Mouse (Mus musculus) embryonic facial prominence, embryonic 12.5 days (tissue): Measurements from ENCODE around the gene Cutal. TPM values are rescaled to one million over a fixed set of nuclear protein-coding genes. Genes with fewer than 3 reads are reported as not detected.

Experiments used
- ATAC-seq: fragments of 200-750 bp; cut with Nextera tagmentation; 2 replicates; pipeline ENCODE4 v1.8.0; 2017; ENCODE audit not compliant: insufficient number of reproducible peaks, insufficient read depth, low FRiP score, low TSS enrichment
- H3K27ac ChIP-seq: fragments of 300-500 bp; sonication (generic); 2 replicates; pipeline ENCODE4 v1.5.1; 2016; ENCODE audit warnings: mild to moderate bottlenecking
- H3K27me3 ChIP-seq: fragments of 300-500 bp; sonication (generic); 2 replicates; pipeline ENCODE4 v1.6.1; 2016; ENCODE audit warnings: mild to moderate bottlenecking, moderate library complexity
- H3K36me3 ChIP-seq: fragments of 300-500 bp; sonication (generic); 2 replicates; pipeline ENCODE4 v1.6.1; 2016; ENCODE audit warnings: mild to moderate bottlenecking
- H3K4me1 ChIP-seq: fragments of 300-500 bp; sonication (generic); 2 replicates; pipeline ENCODE4 v1.6.1; 2016
- H3K4me2 ChIP-seq: fragments of 300-500 bp; sonication (generic); replicated peaks from 2 replicates; pipeline ENCODE4 v1.6.1; 2016; ENCODE audit warnings: mild to moderate bottlenecking, moderate library complexity
- H3K4me3 ChIP-seq: fragments of 300-500 bp; sonication (generic); 2 replicates; pipeline ENCODE4 v1.5.1; 2016; ENCODE audit warnings: mild to moderate bottlenecking
- H3K9ac ChIP-seq: fragments of 300-500 bp; sonication (generic); 2 replicates; pipeline ENCODE4 v1.6.1; 2016; ENCODE audit warnings: mild to moderate bottlenecking, moderate library complexity
- H3K9me3 ChIP-seq: fragments of 300-500 bp; sonication (generic); 2 replicates; pipeline ENCODE4 v1.6.1; 2016; ENCODE audit warnings: mild to moderate bottlenecking, moderate library complexity
- WGBS: fragments of 180-500 bp; shearing (Covaris S2); methylation state at CpG from one replicate; pipeline ENCODE4 v1.1.7; 2016; 5-methylcytosine and 5-hydroxymethylcytosine counted together
- polyA plus RNA-seq: library from polyadenylated mRNA; unstranded; fragments of >200 nt; fragmentation: Nextera tagmentation; extraction: Ambion mirVana; gene quantifications from 2 replicates; pipeline ENCODE4 v1.2.1, GENCODE M21; 2016

The Cutal gene
- polyA plus RNA-seq, 1 experiment from 2014 or later: not detected

DNA sequence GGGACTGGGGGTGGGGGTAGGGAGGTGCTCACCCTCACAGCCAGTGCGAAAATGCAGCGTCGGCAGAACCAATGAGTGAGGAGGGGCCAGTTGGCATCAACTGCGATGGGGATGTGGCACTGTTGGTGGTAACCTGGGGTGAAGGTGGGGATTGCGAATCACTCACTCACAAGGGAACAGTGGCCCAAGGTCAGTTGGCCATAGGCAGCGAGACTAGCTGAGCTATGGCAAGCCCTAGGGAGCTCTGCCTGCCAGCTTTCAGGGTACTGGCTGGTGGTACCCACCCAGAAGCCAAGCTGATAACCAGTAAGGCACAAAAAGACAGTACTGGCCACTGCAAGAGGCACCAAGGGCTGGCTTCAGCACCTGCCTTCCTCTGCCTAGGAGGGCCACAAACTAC lies 32.2 kb downstream of the Cutal start:
- no peak for ATAC-seq
- 72% methylated on average over 6 of the region's 6 CpGs for WGBS
- H3K4me3 ChIP-seq: no peak overlapping the region

GRCm38 (mm10) chr2:34906861-34907604 lies 32.8 kb downstream of the Cutal start:
- WGBS: 56% methylated on average over 12 of the region's 12 CpGs
- Histone ChIP-seq H3K9me3 (no peaks in the 10 kb centered on the region), H3K27ac (no peak overlapping the region), H3K4me3 (no peak overlapping the region), H3K4me1 (0 out of 2 replicates have a peak, but pooled peaks cover 4% of the 10 kb centered on the region), H3K4me2 (no peak overlapping the region), H3K9ac (no peak overlapping the region), H3K27me3 (peaks cover 28% of the 10 kb centered on the region), H3K36me3 (no peaks in the 10 kb centered on the region)
- no peak for ATAC-seq

More for the DNA sequence above, 32.2 kb downstream of the Cutal start:
- Histone ChIP-seq H3K4me1 (0 out of 2 replicates have a peak, but pooled peaks cover 4% of the 10 kb centered on the region), H3K9ac (no peak overlapping the region), H3K9me3 (no peaks in the 10 kb centered on the region), H3K27ac (no peak overlapping the region), H3K27me3 (peaks cover 22% of the 10 kb centered on the region), H3K36me3 (no peaks in the 10 kb centered on the region), H3K4me2 (no peak overlapping the region)

GRCm38 (mm10) chr2:34909719-34910118 lies 35.5 kb downstream of the Cutal start:
- H3K4me1 ChIP-seq: peaks cover 7% of the 10 kb centered on the region; the same call in 1 of the 2 replicates
- ATAC-seq: no peak
- 86% methylated on average over 4 of the region's 4 CpGs for WGBS
- H3K9me3 ChIP-seq: no peaks in the 10 kb centered on the region
- H3K36me3 ChIP-seq: no peaks in the 10 kb centered on the region
- no peak overlapping the region for H3K4me2 ChIP-seq
- peaks cover 55% of the 10 kb centered on the region for H3K27me3 ChIP-seq
- no peak overlapping the region for H3K4me3 ChIP-seq
- no peak overlapping the region for H3K27ac ChIP-seq
- H3K9ac ChIP-seq: no peak overlapping the region

DNA sequence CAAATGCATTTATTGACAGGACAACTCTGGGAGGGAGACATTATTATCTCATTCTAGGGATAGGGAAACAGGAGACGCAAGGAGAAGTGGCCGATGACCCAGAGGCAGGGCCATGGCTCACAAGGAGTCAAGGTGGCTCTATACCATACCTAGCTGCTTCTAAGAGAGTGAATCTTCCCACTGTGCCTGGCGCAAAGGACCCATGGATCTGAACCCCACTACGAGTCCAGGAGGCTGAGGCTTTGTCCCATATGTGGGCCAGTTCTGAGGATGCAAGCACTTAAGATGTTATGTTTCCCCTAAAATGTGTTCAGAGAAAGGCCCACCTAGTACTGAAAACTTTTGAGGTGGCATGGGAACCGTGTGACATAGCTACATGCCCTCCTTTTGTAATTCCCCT lies 37.7 kb downstream of the Cutal start:
- Histone ChIP-seq H3K4me2 (no peak overlapping the region), H3K36me3 (no peaks in the 10 kb centered on the region), H3K27ac (no peak overlapping the region), H3K9me3 (no peaks in the 10 kb centered on the region), H3K9ac (no peak overlapping the region), H3K27me3 (peaks cover 64% of the 10 kb centered on the region), H3K4me1 (peaks cover 7% of the 10 kb centered on the region; the same call in 1 of the 2 replicates), H3K4me3 (no peak overlapping the region)
- ATAC-seq: no peak
- 79% methylated on average over 5 of the region's 5 CpGs for WGBS

- WGBS: 37% methylated on average over 7 of the region's 7 CpGs
- no peak for ATAC-seq
- peak overlapping the region; percentile 95 for H3K4me2 ChIP-seq
- peak overlapping the region; percentile 59 for H3K4me3 ChIP-seq
- peaks cover 7% of the 10 kb centered on the region; the same call in 1 of the 2 replicates for H3K4me1 ChIP-seq
- no peak overlapping the region for H3K27ac ChIP-seq
- H3K9ac ChIP-seq: no peak overlapping the region; the same call in 1 of the 2 replicates
- H3K9me3 ChIP-seq: no peaks in the 10 kb centered on the region
- H3K27me3 ChIP-seq: peaks cover 60% of the 10 kb centered on the region
- H3K36me3 ChIP-seq: no peaks in the 10 kb centered on the region
Observed at GRCm38 (mm10) chr2:34912613-34913012, 38.4 kb downstream of the Cutal start.

GRCm38 (mm10) chr2:34913218-34914068 lies 39.2 kb downstream of the Cutal start, which contains the start of gene Phf19:
Gene Phf19, minus strand, starts transcription at chr2:34914026.
- Histone ChIP-seq H3K36me3 (no peaks in the 10 kb centered on the region), H3K4me3 (peak within 1 kb of the TSS; percentile 59), H3K27me3 (peaks cover 59% of the 10 kb centered on the region), H3K9me3 (no peaks in the 10 kb centered on the region), H3K9ac (peak within 1 kb of the TSS; percentile 64), H3K27ac (no peak within 1 kb of the TSS), H3K4me1 (peaks cover 7% of the 10 kb centered on the region; the same call in 1 of the 2 replicates), H3K4me2 (peak within 1 kb of the TSS; percentile 95)
- ATAC-seq: peak; percentile 61; the same call in 1 of the 2 replicates
- WGBS: under 1% methylated on average over 61 of the region's 64 CpGs

DNA sequence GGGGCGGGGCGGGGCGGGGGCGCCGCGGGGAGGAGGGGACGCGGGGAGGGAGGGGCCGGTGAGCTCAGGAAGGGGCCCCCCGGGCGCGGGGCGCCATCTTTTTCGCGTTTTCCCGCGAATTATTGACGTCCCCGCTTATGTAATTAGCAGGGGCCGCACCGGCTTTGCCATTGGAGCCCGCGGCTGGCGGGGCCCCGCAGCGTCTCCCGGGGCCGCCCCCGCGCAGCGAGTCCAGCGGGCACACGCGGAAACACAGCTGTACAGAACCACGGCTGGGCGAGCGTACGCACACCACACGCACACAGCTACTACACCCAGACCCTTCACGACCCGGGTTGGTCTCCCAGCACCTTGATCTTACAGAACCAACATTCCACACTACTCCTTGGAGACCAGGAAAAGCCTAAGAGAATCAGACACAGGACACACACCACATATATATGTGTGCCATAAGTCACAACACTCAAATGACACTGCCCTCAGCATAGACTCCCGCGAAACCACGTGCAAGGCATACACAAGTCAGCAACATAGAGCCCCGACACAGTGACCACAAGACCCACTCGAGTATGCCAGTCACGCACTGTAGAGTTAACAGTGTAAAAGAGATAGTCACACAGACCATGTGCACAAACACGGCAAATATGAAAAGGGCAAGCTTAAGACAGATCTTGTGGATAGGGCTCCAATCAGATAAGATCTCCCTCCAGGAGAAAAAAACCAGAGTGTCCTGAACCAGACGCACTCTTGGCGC lies 40.0 kb downstream of the Cutal start:
- ATAC-seq: peak; percentile 44; the same call in 1 of the 2 replicates
- H3K4me2 ChIP-seq: peak overlapping the region; percentile 95
- no peaks in the 10 kb centered on the region for H3K36me3 ChIP-seq
- peaks cover 7% of the 10 kb centered on the region; the same call in 1 of the 2 replicates for H3K4me1 ChIP-seq
- peak overlapping the region; percentile 59 for H3K4me3 ChIP-seq
- 2% methylated on average over 40 of the region's 50 CpGs for WGBS
- peaks cover 59% of the 10 kb centered on the region for H3K27me3 ChIP-seq
- H3K27ac ChIP-seq: no peak overlapping the region
- peak overlapping the region; percentile 64 for H3K9ac ChIP-seq
- H3K9me3 ChIP-seq: no peaks in the 10 kb centered on the region

DNA sequence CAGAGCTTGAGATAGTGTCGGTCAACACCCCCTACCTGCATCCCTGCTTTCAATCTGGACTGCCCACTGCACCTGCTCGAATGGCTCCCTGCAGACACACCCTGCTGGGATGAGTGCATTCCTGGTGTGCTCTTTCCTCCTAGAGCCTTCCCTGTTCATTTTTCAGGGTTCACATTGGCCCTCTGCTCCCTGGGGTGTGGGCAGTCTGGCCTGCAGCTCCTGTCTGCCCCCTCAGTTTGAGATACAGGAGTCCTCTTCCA lies 40.6 kb downstream of the Cutal start:
- ATAC-seq: no peak
- Histone ChIP-seq H3K4me1 (peaks cover 7% of the 10 kb centered on the region; the same call in 1 of the 2 replicates), H3K4me2 (no peak overlapping the region), H3K27me3 (peaks cover 57% of the 10 kb centered on the region), H3K27ac (no peak overlapping the region), H3K9me3 (no peaks in the 10 kb centered on the region), H3K4me3 (peak overlapping the region; percentile 59), H3K36me3 (no peaks in the 10 kb centered on the region), H3K9ac (no peak overlapping the region)
- 11% methylated on average over 2 of the region's 2 CpGs for WGBS

- Histone ChIP-seq H3K4me1 (peaks cover 7% of the 10 kb centered on the region; the same call in 1 of the 2 replicates), H3K9ac (no peak overlapping the region), H3K27me3 (peaks cover 54% of the 10 kb centered on the region), H3K36me3 (no peaks in the 10 kb centered on the region), H3K4me3 (no peak overlapping the region), H3K9me3 (no peaks in the 10 kb centered on the region), H3K4me2 (no peak overlapping the region), H3K27ac (no peak overlapping the region)
- 43% methylated on average over 2 of the region's 2 CpGs for WGBS
- ATAC-seq: no peak
Observed at GRCm38 (mm10) chr2:34915103-34915502, 40.9 kb downstream of the Cutal start.

DNA sequence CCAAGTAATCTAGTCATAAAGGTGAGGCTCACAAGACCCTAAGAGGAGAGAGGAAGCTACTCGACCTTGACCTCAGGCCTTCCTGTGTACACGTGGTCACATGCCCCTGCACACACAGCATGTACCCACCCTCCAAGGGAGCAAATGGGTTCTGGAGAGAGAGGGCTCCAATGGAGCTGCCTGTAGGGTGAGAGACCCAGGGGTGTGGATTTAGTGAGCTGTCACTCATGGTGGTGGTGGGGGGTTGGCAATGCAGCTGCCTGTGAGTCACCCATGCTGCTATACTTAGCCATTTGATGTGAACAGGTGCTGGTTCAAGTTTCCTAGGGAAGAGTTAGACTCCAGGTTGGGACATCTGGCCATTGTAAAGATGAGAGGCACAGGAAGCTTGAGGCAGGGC lies 45.9 kb downstream of the Cutal start:
- H3K9ac ChIP-seq: no peak overlapping the region
- H3K4me2 ChIP-seq: no peak overlapping the region
- H3K9me3 ChIP-seq: no peaks in the 10 kb centered on the region
- no peaks in the 10 kb centered on the region; the same call in 1 of the 2 replicates for H3K4me1 ChIP-seq
- WGBS: 51% methylated on average over 2 of the region's 2 CpGs
- H3K27me3 ChIP-seq: peaks cover 6% of the 10 kb centered on the region
- ATAC-seq: no peak
- no peaks in the 10 kb centered on the region for H3K36me3 ChIP-seq
- H3K4me3 ChIP-seq: no peak overlapping the region
- no peak overlapping the region for H3K27ac ChIP-seq

DNA sequence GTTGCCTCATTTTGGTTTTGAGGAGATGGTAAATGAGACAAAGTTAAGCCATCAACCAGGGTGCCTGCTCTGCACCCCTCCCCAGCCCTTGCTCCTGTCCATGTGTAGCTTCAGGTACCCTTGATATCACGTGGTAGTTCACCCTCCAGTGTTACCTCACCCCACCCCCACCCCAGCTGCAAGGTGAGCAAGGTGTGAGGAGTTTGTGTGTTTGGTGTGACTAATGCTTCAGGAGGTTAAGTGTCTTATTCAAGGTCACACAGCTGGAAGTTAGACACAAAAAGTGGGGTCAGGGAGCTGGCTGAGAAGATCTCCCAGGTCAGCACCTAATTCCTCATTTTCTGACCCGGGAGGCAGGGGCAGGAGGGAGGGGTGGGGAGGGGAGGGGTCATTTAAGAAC lies 48.5 kb downstream of the Cutal start:
- Histone ChIP-seq H3K9me3 (no peaks in the 10 kb centered on the region), H3K27ac (no peak overlapping the region), H3K9ac (no peak overlapping the region), H3K36me3 (no peaks in the 10 kb centered on the region), H3K27me3 (no peaks in the 10 kb centered on the region), H3K4me3 (no peak overlapping the region), H3K4me2 (no peak overlapping the region), H3K4me1 (no peaks in the 10 kb centered on the region; the same call in 1 of the 2 replicates)
- 18% methylated on average over 2 of the region's 2 CpGs for WGBS
- no peak for ATAC-seq
